Mouse (Mus musculus): ENCODE results near the gene Defb13. TPM values are rescaled to one million over a fixed set of nuclear protein-coding genes. Genes with fewer than 3 reads are reported as not detected.
"Not testable (repeated sequence)": the region's sequence is repeated elsewhere in the genome, so short reads cannot be mapped to it uniquely, and the experiment has no call there.

Gene Defb13
- total RNA-seq (2021): not detected
- long read RNA-seq, experiment 1: 0 reads
- long read RNA-seq, experiment 2: 0 reads

GRCm38 (mm10) chr8:21946462-21946861 is at the start of gene Defb13:
TSS of gene Defb13 (plus strand) at chr8:21946762.
- no peak for DNase-seq (ENCODE audit: low spot score in 2 of 2)
- intact Hi-C loops (cut with DNase I): no loop called here

GRCm38 (mm10) chr8:21906290-21906689 is 40.3 kb upstream of the Defb13 start, which contains the start of gene Defb11:
TSS of gene Defb11 (minus strand) at chr8:21906412.
- DNase-seq (ENCODE audit: low spot score in 2 of 2); intact Hi-C loops (cut with DNase I): not testable (repeated sequence)

DNA sequence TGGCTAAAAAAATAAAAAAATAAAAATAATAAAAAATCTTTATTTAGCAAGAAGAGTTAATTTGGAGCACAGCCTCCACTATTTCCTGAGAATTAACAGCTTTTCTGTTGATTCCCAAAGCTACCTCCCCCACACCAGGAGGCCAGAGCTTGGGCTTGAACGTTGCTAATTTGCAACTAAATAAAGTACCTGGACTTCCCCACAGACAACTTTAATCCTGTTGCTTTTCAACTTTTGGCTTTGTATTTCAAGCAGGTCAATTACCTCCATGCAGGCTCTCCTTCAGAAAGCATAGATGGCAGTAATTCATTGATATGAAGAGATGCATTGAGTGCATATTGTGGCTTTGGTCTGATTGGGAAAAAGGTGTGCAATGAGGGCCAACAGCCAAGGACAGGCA is 34.6 kb upstream of the Defb13 start:
- DNase-seq (ENCODE audit: low spot score in 2 of 2): no peak
- intact Hi-C loops (cut with DNase I): no loop called here

DNA sequence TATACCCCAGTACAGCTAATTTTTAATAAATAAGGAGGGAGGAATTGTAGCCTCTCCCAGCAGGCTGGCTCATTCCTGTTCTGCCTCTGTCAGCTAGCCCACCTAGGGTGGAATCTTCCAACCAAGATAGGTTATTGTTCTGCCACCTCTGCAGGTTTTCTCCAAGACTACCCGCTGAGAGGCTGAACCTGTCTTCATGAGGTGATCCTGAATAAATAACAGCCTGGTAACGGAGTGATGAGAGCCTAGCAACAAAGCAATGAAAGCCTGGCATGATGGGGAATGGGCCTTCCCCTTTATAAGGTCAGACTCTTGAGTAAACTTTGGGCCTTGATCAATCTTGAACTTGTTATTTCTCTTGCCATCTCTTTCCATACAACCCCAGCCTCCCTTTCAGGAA is 34.0 kb upstream of the Defb13 start:
- intact Hi-C loops (cut with DNase I): no loop called here
- DNase-seq (ENCODE audit: low spot score in 2 of 2): no peak

- intact Hi-C loops (cut with DNase I): no loop called here
- DNase-seq (ENCODE audit: low spot score in 2 of 2): peak in 1 of 2 experiments; percentile 22
Measured at GRCm38 (mm10) chr8:21915625-21916024, 30.9 kb upstream of the Defb13 start.

- intact Hi-C loops (cut with DNase I); DNase-seq (ENCODE audit: low spot score in 2 of 2): not testable (repeated sequence)
Measured at GRCm38 (mm10) chr8:21930754-21931153, 15.8 kb upstream of the Defb13 start.

GRCm38 (mm10) chr8:21932610-21933009 is 14.0 kb upstream of the Defb13 start, which contains the start of gene Defb15:
TSS of gene Defb15 (minus strand) at chr8:21932710.
- no peak for DNase-seq (ENCODE audit: low spot score in 2 of 2)
- intact Hi-C loops (cut with DNase I): no loop called here

GRCm38 (mm10) chr8:21938052-21938451 is 8.5 kb upstream of the Defb13 start, which contains the start of gene Defb35:
TSS of gene Defb35 (plus strand) at chr8:21938352.
- DNase-seq (ENCODE audit: low spot score in 2 of 2); intact Hi-C loops (cut with DNase I): not testable (repeated sequence)

- DNase-seq (ENCODE audit: low spot score in 2 of 2): no peak
- intact Hi-C loops (cut with DNase I): no loop called here
Measured at GRCm38 (mm10) chr8:21947311-21948017, 902 bp downstream of the Defb13 start.

DNA sequence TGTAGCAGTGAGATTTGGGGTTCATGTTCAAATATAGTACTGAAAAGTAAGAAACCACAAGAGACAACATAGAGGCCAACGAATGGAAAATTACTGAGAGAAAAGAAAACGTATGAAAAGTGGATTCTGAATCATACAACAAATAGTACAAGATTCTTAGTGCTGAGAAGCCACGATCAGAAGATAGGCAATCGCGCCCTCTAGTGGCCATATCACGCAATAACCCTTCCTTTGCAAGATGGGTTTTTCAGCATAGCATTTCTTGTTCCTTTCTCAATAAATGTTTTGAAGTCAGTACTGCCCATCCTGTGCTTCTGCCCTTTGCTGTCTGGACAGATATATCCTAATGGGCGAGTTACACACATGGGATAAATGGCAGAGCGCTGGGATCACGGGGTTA is 8.8 kb downstream of the Defb13 start:
- DNase-seq (ENCODE audit: low spot score in 2 of 2): peak; percentile 69 to 74
- intact Hi-C loops (cut with DNase I): loop anchor here (5.0 kb wide), 1 partner anchor 198 kb away; no protein-coding TSS in a partner anchor

DNA sequence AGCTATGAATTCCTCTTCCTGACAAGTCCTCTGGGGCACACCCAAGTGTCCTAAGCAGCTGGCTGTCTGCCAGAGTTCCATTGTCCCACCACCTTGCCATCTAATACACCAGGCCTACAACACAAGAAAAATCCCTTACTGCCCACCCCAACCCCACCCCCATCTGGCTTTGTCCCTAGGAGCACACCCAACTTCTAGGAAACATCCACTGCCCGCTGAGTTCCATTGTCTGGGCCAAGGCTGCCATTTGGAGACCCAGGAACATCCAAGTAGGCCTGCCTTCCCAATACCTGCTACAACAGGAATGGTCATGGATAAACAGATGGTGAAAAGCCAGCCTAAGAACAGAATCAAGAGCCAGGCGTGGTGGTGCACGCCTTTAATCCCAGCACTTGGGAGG is 9.8 kb downstream of the Defb13 start:
- intact Hi-C loops (cut with DNase I): loop anchor here (5.0 kb wide), 1 partner anchor 199 kb away; no protein-coding TSS in a partner anchor
- DNase-seq (ENCODE audit: low spot score in 2 of 2): no peak

- intact Hi-C loops (cut with DNase I): loop anchor here (5.0 kb wide), 1 partner anchor 201 kb away; no protein-coding TSS in a partner anchor
Measured at GRCm38 (mm10) chr8:21958414-21958813, 11.9 kb downstream of the Defb13 start, which contains the start of gene Fam90a1a. TSS of gene Fam90a1a (plus strand) at chr8:21958714.

DNA sequence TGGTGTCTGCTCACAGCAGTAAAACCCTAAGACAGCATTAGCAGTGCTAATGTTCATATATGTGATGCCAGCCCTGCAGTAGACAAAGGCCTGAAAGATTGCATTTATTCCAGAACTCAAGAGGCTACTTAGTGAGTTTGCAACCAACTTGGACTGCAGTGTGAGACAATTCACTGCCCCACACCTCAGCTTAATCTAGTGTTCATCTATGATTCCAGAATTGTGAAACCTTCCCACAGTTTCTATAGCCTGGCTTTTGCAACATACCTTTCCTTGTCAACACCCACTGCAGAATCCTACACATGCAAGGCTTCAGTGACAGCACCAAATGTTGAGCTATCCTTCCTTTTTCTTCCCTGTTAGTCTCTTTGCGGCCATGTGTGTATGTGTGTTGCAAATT is 20.1 kb downstream of the Defb13 start:
- intact Hi-C loops (cut with DNase I): loop anchor here (10.0 kb wide), 1 partner anchor 972 kb away; no protein-coding TSS in a partner anchor
- DNase-seq (ENCODE audit: low spot score in 2 of 2): no peak

More at GRCm38 (mm10) chr8:21958414-21958813, 11.9 kb downstream of the Defb13 start, which contains the start of gene Fam90a1a:
- DNase-seq (ENCODE audit: low spot score in 2 of 2): no peak

DNA sequence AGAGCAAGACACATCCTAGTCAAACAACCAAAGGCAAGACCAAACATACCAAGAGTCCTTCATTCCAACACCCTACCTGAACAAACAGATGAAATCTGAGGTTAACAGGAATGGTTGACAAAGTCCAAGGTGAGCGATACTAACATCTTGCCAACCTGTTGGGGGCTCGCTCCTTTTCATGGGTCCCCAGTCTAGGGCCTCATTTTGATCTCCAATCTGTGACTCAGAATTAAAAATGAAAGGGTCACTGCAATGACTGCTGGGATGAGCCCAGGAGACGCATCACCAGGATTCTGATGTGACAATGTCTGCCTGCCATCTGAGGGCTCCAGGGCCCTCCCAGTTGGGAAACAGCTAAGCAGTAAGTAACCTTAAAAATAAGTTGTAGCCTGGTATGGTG is 22.9 kb downstream of the Defb13 start, which contains the start of gene Ccdc70:
Gene Ccdc70, plus strand, starts transcription at position 301 of the 400 bp plus-strand sequence.
- intact Hi-C loops (cut with DNase I): loop anchor here (10.0 kb wide), 1 partner anchor 975 kb away; no protein-coding TSS in a partner anchor
- DNase-seq (ENCODE audit: low spot score in 2 of 2): no peak

- intact Hi-C loops (cut with DNase I): no loop called here
- DNase-seq (ENCODE audit: low spot score in 2 of 2): peak; percentile 35 to 58
Measured at GRCm38 (mm10) chr8:21978193-21978592, 31.6 kb downstream of the Defb13 start.

- peak; percentile 43 to 58 for DNase-seq (ENCODE audit: low spot score in 2 of 2)
- intact Hi-C loops (cut with DNase I): no loop called here
Measured at GRCm38 (mm10) chr8:21981664-21982337, 35.2 kb downstream of the Defb13 start.

DNA sequence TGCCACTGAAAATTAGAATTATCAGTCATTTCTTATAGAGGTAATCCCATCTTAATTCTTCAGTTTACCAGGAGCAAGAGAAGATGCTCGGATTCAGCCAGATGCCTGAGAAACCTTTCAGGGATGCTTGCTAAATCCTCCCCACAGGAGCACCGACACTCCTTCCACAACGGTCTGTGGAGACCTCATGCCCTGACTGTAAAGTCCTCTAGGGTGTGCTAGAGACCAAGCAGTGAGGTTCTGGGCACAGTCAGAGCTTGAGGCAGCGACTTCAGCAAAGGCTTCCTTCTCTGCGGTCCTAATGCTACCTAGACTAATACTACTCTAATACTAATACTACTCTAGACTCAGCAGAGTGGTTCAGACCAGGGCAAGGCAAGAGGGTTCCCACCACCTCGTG is 45.6 kb downstream of the Defb13 start:
- intact Hi-C loops (cut with DNase I): loop anchor here (5.0 to 10.0 kb wide), 3 partner anchors 55 to 413 kb away; partner anchors contain the start of gene Nek3
- DNase-seq (ENCODE audit: low spot score in 2 of 2): peak; percentile 64 to 70

GRCm38 (mm10) chr8:21995181-21995580 is 48.6 kb downstream of the Defb13 start:
- intact Hi-C loops (cut with DNase I): loop anchor here (10.0 kb wide), 1 partner anchor 410 kb away; no protein-coding TSS in a partner anchor

More at GRCm38 (mm10) chr8:21995181-21995580, 48.6 kb downstream of the Defb13 start:
- DNase-seq (ENCODE audit: low spot score in 2 of 2): no peak
